Mouse (Mus musculus) left cerebral cortex, adult 18-20 months (tissue): ENCODE data around the gene Pdzd11. TPM values are rescaled to one million over a fixed set of nuclear protein-coding genes. Genes with fewer than 3 reads are reported as not detected.
A peak's percentile ranks its signal among the peaks of the same experiment; 100 is the strongest.

Experiments used
- DNase-seq, 2 experiments: peaks; one replicate each; pipeline ENCODE4 v3.0.0; 2021 to 2022; ENCODE audit warnings: low spot score in 2 of 2, mixed read lengths in 1 of 2
- long read RNA-seq, 2 experiments: library from polyadenylated mRNA; stranded (forward); transcript quantifications; one replicate each; pipeline ENCODE4 v2.0.0; 2021
- total RNA-seq, 2 experiments: library from RNA; stranded (reverse); gene quantifications; 2 replicates each; pipeline ENCODE4 v1.2.3; 2021

The Pdzd11 gene
- total RNA-seq = 10 to 100 TPM; 40.1 to 42.9 TPM
- long read RNA-seq, experiment 1, transcript Pdzd11-202 (7 exons, 1,041 nt) = major isoform, 34 of 51 reads
- long read RNA-seq, experiment 1, transcript Pdzd11-201 (7 exons, 1,626 nt) = minor isoform, 11 of 51 reads
- long read RNA-seq, experiment 1, partial matches to known transcripts = 1 of 51 reads
- long read RNA-seq, experiment 1, other reads (novel, unspliced or antisense) = 5 of 51 reads
- long read RNA-seq, experiment 2, transcript Pdzd11-201 (7 exons, 1,626 nt) = major isoform, 21 of 44 reads
- long read RNA-seq, experiment 2, transcript Pdzd11-202 (7 exons, 1,041 nt) = minor isoform, 17 of 44 reads
- long read RNA-seq, experiment 2, partial matches to known transcripts = 1 of 44 reads
- long read RNA-seq, experiment 2, other reads (novel, unspliced or antisense) = 3 of 44 reads

- peak; percentile 81 to 87 for DNase-seq
Observed at GRCm38 (mm10) chrX:100625802-100626793, at the start of gene Pdzd11. Gene Pdzd11, minus strand, starts transcription at chrX:100626568.

- no peak for DNase-seq
Observed at GRCm38 (mm10) chrX:100664825-100665224, 38.5 kb upstream of the Pdzd11 start.

- DNase-seq = no peak
Observed at GRCm38 (mm10) chrX:100652848-100653247, 26.5 kb upstream of the Pdzd11 start.

- DNase-seq = no peak
Observed at GRCm38 (mm10) chrX:100638477-100638876, 12.1 kb upstream of the Pdzd11 start.

- DNase-seq = no peak
Observed at GRCm38 (mm10) chrX:100629076-100629475, 2.7 kb upstream of the Pdzd11 start.

- no peak for DNase-seq
Observed at GRCm38 (mm10) chrX:100625546-100625801, 894 bp downstream of the Pdzd11 start, which contains the start of gene Kif4. Gene Kif4, plus strand, starts transcription at chrX:100625737.

- no peak for DNase-seq
Observed at GRCm38 (mm10) chrX:100625146-100625545, 1.2 kb downstream of the Pdzd11 start.

GRCm38 (mm10) chrX:100624242-100624641, 2.1 kb downstream of the Pdzd11 start:
- no peak for DNase-seq

- no peak for DNase-seq
Observed at GRCm38 (mm10) chrX:100621366-100621765, 5.0 kb downstream of the Pdzd11 start.

- DNase-seq = no peak
Observed at GRCm38 (mm10) chrX:100618488-100618887, 7.9 kb downstream of the Pdzd11 start.

GRCm38 (mm10) chrX:100605314-100605713, 21.1 kb downstream of the Pdzd11 start, which contains the start of gene Arr3:
Gene Arr3, plus strand, starts transcription at chrX:100605497.
- DNase-seq = no peak

- DNase-seq = peak; percentile 5 to 24
Observed at GRCm38 (mm10) chrX:100599755-100600154, 26.6 kb downstream of the Pdzd11 start.

GRCm38 (mm10) chrX:100597439-100597838, 28.9 kb downstream of the Pdzd11 start:
- peak; percentile 57 to 60 for DNase-seq

- DNase-seq = no peak
Observed at GRCm38 (mm10) chrX:100594791-100595190, 31.6 kb downstream of the Pdzd11 start, which contains the start of gene P2ry4. Gene P2ry4, minus strand, starts transcription at chrX:100594869.

Other genes with a start within 250 kb of the Pdzd11 start
- gene Otud6a, start 197.6 kb downstream of the Pdzd11 start, total RNA-seq = not detected
- gene Awat2, start 183.9 kb downstream of the Pdzd11 start, total RNA-seq = under 1 TPM in 1 of 2 experiments, not detected in 1; 0.21 TPM
- 10 to 100 TPM; 39.4 to 41.8 TPM for gene Igbp1, start 132.3 kb downstream of the Pdzd11 start, total RNA-seq
- under 1 TPM; 0.49 to 0.74 TPM for gene Dgat2l6, start 101.7 kb downstream of the Pdzd11 start, total RNA-seq
- gene Awat1, start 54.3 kb downstream of the Pdzd11 start, total RNA-seq = not detected
- not detected for gene P2ry4, start 31.7 kb downstream of the Pdzd11 start, total RNA-seq
- 1 to 10 TPM; 1.4 to 1.5 TPM for gene Arr3, start 21.1 kb downstream of the Pdzd11 start, total RNA-seq
- 1 to 10 TPM in 1 of 2 experiments, under 1 TPM in 1; 0.89 to 1.0 TPM for gene Kif4, start 831 bp downstream of the Pdzd11 start, total RNA-seq
- gene Gdpd2, start 103.3 kb upstream of the Pdzd11 start, total RNA-seq = 1 to 10 TPM; 6.9 to 7.2 TPM
- 100 to 1,000 TPM; 136 to 140 TPM for gene Dlg3, start 141.2 kb upstream of the Pdzd11 start, total RNA-seq